Mouse (Mus musculus): ENCODE measurements at regions not wholly inside any gene's neighbourhood (a gene's known extent, or its start where the extent isn't known, plus 50 kb on each side); places are given as distances from the start of the nearest gene placed in this dataset.
A peak's percentile ranks its signal among the peaks of the same experiment; 100 is the strongest.

- no peak overlapping the region for H3K27ac ChIP-seq (ENCODE audit: low read depth, low read length)
- H3K27me3 ChIP-seq (replicated peaks; ENCODE audit: control insufficient read depth, insufficient read depth, low read length), result no peaks in the 10 kb centered on the region
- no peak for TF ChIP-seq CTCF (IDR thresholded peaks at IDR 0.05; ENCODE audit: low read depth)
- H3K4me1 ChIP-seq (replicated peaks; ENCODE audit: control insufficient read depth, insufficient read depth, low read length), result no peaks in the 10 kb centered on the region
- no peak overlapping the region for H3K4me3 ChIP-seq (ENCODE audit: low read depth, low read length)
- no peaks in the 10 kb centered on the region for H3K9me3 ChIP-seq (ENCODE audit: control insufficient read depth)
- no peaks in the 10 kb centered on the region for H3K36me3 ChIP-seq (ENCODE audit: control insufficient read depth, insufficient read depth)
- H3K9ac ChIP-seq (ENCODE audit: low read depth, low read length), result no peak overlapping the region
- H3K4me2 ChIP-seq (replicated peaks; ENCODE audit: low read depth), result no peak overlapping the region
- 77% methylated on average over 2 of the region's 2 CpGs for WGBS
- no peak for ATAC-seq
These were observed 299.6 kb downstream of the Epha7 start for GRCm38 (mm10) chr4:29112552-29112951.

- Histone ChIP-seq H3K27me3 (replicated peaks; ENCODE audit: control insufficient read depth, insufficient read depth, low read length) (no peaks in the 10 kb centered on the region), H3K4me2 (replicated peaks; ENCODE audit: low read depth) (no peak overlapping the region), H3K27ac (ENCODE audit: low read depth, low read length) (no peak overlapping the region), H3K4me3 (ENCODE audit: low read depth, low read length) (no peak overlapping the region), H3K9me3 (ENCODE audit: control insufficient read depth) (no peaks in the 10 kb centered on the region), H3K36me3 (ENCODE audit: control insufficient read depth, insufficient read depth) (no peaks in the 10 kb centered on the region), H3K9ac (ENCODE audit: low read depth, low read length) (no peak overlapping the region), H3K4me1 (replicated peaks; ENCODE audit: control insufficient read depth, insufficient read depth, low read length) (no peaks in the 10 kb centered on the region)
- no peak for TF ChIP-seq CTCF (IDR thresholded peaks at IDR 0.05; ENCODE audit: low read depth)
- no peak for ATAC-seq
- 90% methylated on average over 4 of the region's 4 CpGs for WGBS
These were observed 304.1 kb downstream of the Epha7 start for GRCm38 (mm10) chr4:29117025-29117424.

- ATAC-seq, result no peak
These were observed 305.0 kb downstream of the Epha7 start for GRCm38 (mm10) chr4:29117926-29118325.

GRCm38 (mm10) chr4:29118679-29119479 lies 305.9 kb downstream of the Epha7 start:
- TF ChIP-seq CTCF (IDR thresholded peaks at IDR 0.05; ENCODE audit: low read depth), result no peak

More at GRCm38 (mm10) chr4:29117926-29118325, 305.0 kb downstream of the Epha7 start:
- H3K4me1 ChIP-seq (replicated peaks; ENCODE audit: control insufficient read depth, insufficient read depth, low read length), result no peaks in the 10 kb centered on the region
- no peak overlapping the region for H3K27ac ChIP-seq (ENCODE audit: low read depth, low read length)
- no peak overlapping the region for H3K4me3 ChIP-seq (ENCODE audit: low read depth, low read length)
- H3K9me3 ChIP-seq (ENCODE audit: control insufficient read depth), result no peaks in the 10 kb centered on the region
- no peak overlapping the region for H3K9ac ChIP-seq (ENCODE audit: low read depth, low read length)
- TF ChIP-seq CTCF (IDR thresholded peaks at IDR 0.05; ENCODE audit: low read depth), result no peak
- H3K4me2 ChIP-seq (replicated peaks; ENCODE audit: low read depth), result no peak overlapping the region; the same call in 1 of the 2 replicates
- WGBS, result 52% methylated on average over 9 of the region's 9 CpGs
- no peaks in the 10 kb centered on the region for H3K27me3 ChIP-seq (replicated peaks; ENCODE audit: control insufficient read depth, insufficient read depth, low read length)
- H3K36me3 ChIP-seq (ENCODE audit: control insufficient read depth, insufficient read depth), result no peaks in the 10 kb centered on the region

GRCm38 (mm10) chr4:29119480-29120153 lies 306.7 kb downstream of the Epha7 start:
- Histone ChIP-seq H3K9ac (ENCODE audit: low read depth, low read length) (no peak overlapping the region), H3K27me3 (replicated peaks; ENCODE audit: control insufficient read depth, insufficient read depth, low read length) (no peaks in the 10 kb centered on the region), H3K27ac (ENCODE audit: low read depth, low read length) (no peak overlapping the region), H3K36me3 (ENCODE audit: control insufficient read depth, insufficient read depth) (no peaks in the 10 kb centered on the region), H3K9me3 (ENCODE audit: control insufficient read depth) (no peaks in the 10 kb centered on the region), H3K4me3 (ENCODE audit: low read depth, low read length) (no peak overlapping the region), H3K4me1 (replicated peaks; ENCODE audit: control insufficient read depth, insufficient read depth, low read length) (no peaks in the 10 kb centered on the region), H3K4me2 (replicated peaks; ENCODE audit: low read depth) (no peak overlapping the region)
- ATAC-seq, result no peak
- TF ChIP-seq CTCF (IDR thresholded peaks at IDR 0.05; ENCODE audit: low read depth), result no peak
- 72% methylated on average over 9 of the region's 9 CpGs for WGBS

More at GRCm38 (mm10) chr4:29118679-29119479, 305.9 kb downstream of the Epha7 start:
- no peak for ATAC-seq
- 20% methylated on average over 7 of the region's 7 CpGs for WGBS
- no peaks in the 10 kb centered on the region for H3K36me3 ChIP-seq (ENCODE audit: control insufficient read depth, insufficient read depth)
- H3K27ac ChIP-seq (ENCODE audit: low read depth, low read length), result no peak overlapping the region
- H3K27me3 ChIP-seq (replicated peaks; ENCODE audit: control insufficient read depth, insufficient read depth, low read length), result no peaks in the 10 kb centered on the region
- H3K4me1 ChIP-seq (replicated peaks; ENCODE audit: control insufficient read depth, insufficient read depth, low read length), result no peaks in the 10 kb centered on the region
- H3K9me3 ChIP-seq (ENCODE audit: control insufficient read depth), result no peaks in the 10 kb centered on the region
- H3K4me3 ChIP-seq (ENCODE audit: low read depth, low read length), result no peak overlapping the region
- 0 out of 2 replicates have a peak overlapping the region, but pooled peaks have one; percentile 32 for H3K4me2 ChIP-seq (replicated peaks; ENCODE audit: low read depth)
- no peak overlapping the region for H3K9ac ChIP-seq (ENCODE audit: low read depth, low read length)

- WGBS, result 84% methylated on average over 8 of the region's 8 CpGs
- no peak for ATAC-seq
- H3K4me1 ChIP-seq (replicated peaks; ENCODE audit: control insufficient read depth, insufficient read depth, low read length), result no peaks in the 10 kb centered on the region
- no peaks in the 10 kb centered on the region for H3K27me3 ChIP-seq (replicated peaks; ENCODE audit: control insufficient read depth, insufficient read depth, low read length)
- H3K4me2 ChIP-seq (replicated peaks; ENCODE audit: low read depth), result no peak overlapping the region
- TF ChIP-seq CTCF (IDR thresholded peaks at IDR 0.05; ENCODE audit: low read depth), result no peak
- no peaks in the 10 kb centered on the region for H3K9me3 ChIP-seq (ENCODE audit: control insufficient read depth)
- H3K4me3 ChIP-seq (ENCODE audit: low read depth, low read length), result no peak overlapping the region
- H3K36me3 ChIP-seq (ENCODE audit: control insufficient read depth, insufficient read depth), result no peaks in the 10 kb centered on the region
- no peak overlapping the region for H3K9ac ChIP-seq (ENCODE audit: low read depth, low read length)
- no peak overlapping the region for H3K27ac ChIP-seq (ENCODE audit: low read depth, low read length)
These were observed 310.9 kb downstream of the Epha7 start for GRCm38 (mm10) chr4:29123697-29124377.
